Mouse (Mus musculus) heart, postnatal 14 days (tissue): ENCODE data around the gene Hipk4. TPM values are rescaled to one million over a fixed set of nuclear protein-coding genes. Genes with fewer than 3 reads are reported as not detected.

Experiments used
- DNase-seq, 2 experiments: peaks; one replicate each; pipeline ENCODE4 v3.0.0; 2021 to 2022
- intact Hi-C: fragments of 180-260 bp; cut with DNase I; formaldehyde crosslinking; loops from one replicate; pipeline ENCODE4 v1.15.1; 2025
- long read RNA-seq, 2 experiments: library from polyadenylated mRNA; stranded (forward); transcript quantifications; one replicate each; pipeline ENCODE4 v2.0.0; 2021
- total RNA-seq, 2 experiments: library from RNA; stranded (reverse); gene quantifications; 2 replicates each; pipeline ENCODE4 v1.2.3; 2021

Hipk4 gene
- under 1 TPM; 0.32 to 0.55 TPM for total RNA-seq
- long read RNA-seq, experiment 1, partial matches to known transcripts = 0 of 1 reads
- long read RNA-seq, experiment 1, other reads (novel, unspliced or antisense) = 0 of 1 reads
- long read RNA-seq, experiment 2 = 0 reads

GRCm38 (mm10) chr7:27522967-27523366 is at the start of gene Hipk4:
TSS of gene Hipk4 (plus strand) at chr7:27523267.
- intact Hi-C loops = loop anchor here (10.0 kb wide), 1 partner anchor 48 kb away; the partner anchor contains the start of gene Sertad3
- DNase-seq = no peak

- intact Hi-C loops = loop anchor here (2.0 to 10.0 kb wide), 3 partner anchors 15 to 51 kb away; partner anchors contain the start of gene Hipk4
- no peak for DNase-seq
Observed at GRCm38 (mm10) chr7:27473835-27474489, 49.1 kb upstream of the Hipk4 start.

- intact Hi-C loops = loop anchor here (2.0 to 10.0 kb wide), 2 partner anchors 14 to 50 kb away; partner anchors contain the start of gene Hipk4
- DNase-seq = peak; percentile 98 to 99
Observed at GRCm38 (mm10) chr7:27474490-27474954, 48.5 kb upstream of the Hipk4 start.

- DNase-seq = no peak
- intact Hi-C loops = loop anchor here (2.0 to 10.0 kb wide), 2 partner anchors 13 to 49 kb away; partner anchors contain the start of gene Hipk4
Observed at GRCm38 (mm10) chr7:27475596-27475995, 47.5 kb upstream of the Hipk4 start.

GRCm38 (mm10) chr7:27476098-27476635 is 46.9 kb upstream of the Hipk4 start:
- intact Hi-C loops = loop anchor here (10.0 kb wide), 1 partner anchor 49 kb away; the partner anchor contains the start of gene Hipk4
- DNase-seq = peak in 1 of 2 experiments; percentile 37

GRCm38 (mm10) chr7:27478561-27478960 is 44.5 kb upstream of the Hipk4 start:
- intact Hi-C loops = loop anchor here (10.0 kb wide), 1 partner anchor 46 kb away; the partner anchor contains the start of gene Hipk4
- no peak for DNase-seq

GRCm38 (mm10) chr7:27479750-27480149 is 43.3 kb upstream of the Hipk4 start:
- DNase-seq = no peak
- intact Hi-C loops = loop anchor here (10.0 kb wide), 2 partner anchors 45 to 315 kb away; partner anchors contain the start of genes Egln2 and Hipk4

GRCm38 (mm10) chr7:27480506-27480905 is 42.6 kb upstream of the Hipk4 start:
- DNase-seq = no peak
- intact Hi-C loops = loop anchor here (10.0 kb wide), 1 partner anchor 316 kb away; the partner anchor contains the start of gene Egln2

- intact Hi-C loops = loop anchor here (10.0 kb wide), 1 partner anchor 316 kb away; the partner anchor contains the start of gene Egln2
- DNase-seq = no peak
Observed at GRCm38 (mm10) chr7:27480927-27481626, 42.0 kb upstream of the Hipk4 start.

- intact Hi-C loops = loop anchor here (10.0 kb wide), 1 partner anchor 317 kb away; the partner anchor contains the start of gene Egln2
- DNase-seq = peak; percentile 92 to 93
Observed at GRCm38 (mm10) chr7:27481627-27481969, 41.5 kb upstream of the Hipk4 start.

- no peak for DNase-seq
- intact Hi-C loops = loop anchor here (10.0 kb wide), 1 partner anchor 319 kb away; the partner anchor contains the start of gene Egln2
Observed at GRCm38 (mm10) chr7:27483860-27484259, 39.2 kb upstream of the Hipk4 start.

- no peak for DNase-seq
- intact Hi-C loops = loop anchor here (10.0 kb wide), 1 partner anchor 321 kb away; the partner anchor contains the start of gene Egln2
Observed at GRCm38 (mm10) chr7:27486102-27486769, 36.8 kb upstream of the Hipk4 start.

GRCm38 (mm10) chr7:27486770-27487697 is 36.0 kb upstream of the Hipk4 start, which contains the start of gene Sertad1:
TSS of gene Sertad1 (plus strand) at chr7:27486910.
- DNase-seq = peak; percentile 100
- intact Hi-C loops = loop anchor here (10.0 kb wide), 1 partner anchor 322 kb away; the partner anchor contains the start of gene Egln2

GRCm38 (mm10) chr7:27487740-27488268 is 35.3 kb upstream of the Hipk4 start:
- intact Hi-C loops = loop anchor here (2.0 to 10.0 kb wide), 2 partner anchors 13 to 323 kb away; partner anchors contain the start of gene Egln2
- peak; percentile 65 to 77 for DNase-seq

- no peak for DNase-seq
- intact Hi-C loops = loop anchor here (2.0 to 10.0 kb wide), 2 partner anchors 15 to 325 kb away; partner anchors contain the start of gene Egln2
Observed at GRCm38 (mm10) chr7:27489270-27489869, 33.7 kb upstream of the Hipk4 start.

- intact Hi-C loops = no loop called here
- no peak for DNase-seq
Observed at GRCm38 (mm10) chr7:27490227-27490542, 32.9 kb upstream of the Hipk4 start.

- DNase-seq = peak; percentile 97
- intact Hi-C loops = no loop called here
Observed at GRCm38 (mm10) chr7:27490543-27491329, 32.3 kb upstream of the Hipk4 start.
